Mouse (Mus musculus) heart, embryonic 10.5 days (tissue): ENCODE measurements around the gene Fam166b. TPM values are rescaled to one million over a fixed set of nuclear protein-coding genes. Genes with fewer than 3 reads are reported as not detected.

Source experiments
- DNase-seq: peaks from one replicate; pipeline ENCODE4 v3.0.0-alpha.2; 2017; ENCODE audit warnings: low spot score
- H3K27ac ChIP-seq: fragments of 300-500 bp; sonication (generic); 2 replicates; pipeline ENCODE4 v1.5.1; 2016; ENCODE audit warnings: mild to moderate bottlenecking
- H3K27me3 ChIP-seq: fragments of 300-500 bp; sonication (generic); 2 replicates; pipeline ENCODE4 v1.6.1; 2016; ENCODE audit warnings: mild to moderate bottlenecking; ENCODE audit not compliant: poor library complexity, insufficient read depth, severe bottlenecking
- H3K36me3 ChIP-seq: fragments of 300-500 bp; sonication (generic); 2 replicates; pipeline ENCODE4 v1.6.1; 2016; ENCODE audit warnings: mild to moderate bottlenecking, moderate library complexity
- H3K4me1 ChIP-seq: fragments of 300-500 bp; sonication (generic); 2 replicates; pipeline ENCODE4 v1.6.1; 2016; ENCODE audit warnings: mild to moderate bottlenecking
- H3K4me3 ChIP-seq: fragments of 300-500 bp; sonication (generic); 2 replicates; pipeline ENCODE4 v1.5.1; 2016; ENCODE audit warnings: mild to moderate bottlenecking, moderate library complexity
- H3K9me3 ChIP-seq: fragments of 300-500 bp; sonication (generic); 2 replicates; pipeline ENCODE4 v1.6.1; 2016; ENCODE audit warnings: mild to moderate bottlenecking, moderate library complexity
- WGBS: fragments of 180-500 bp; shearing (Covaris S2); methylation state at CpG from one replicate; pipeline ENCODE4 v1.1.7; 2016; 5-methylcytosine and 5-hydroxymethylcytosine counted together
- polyA plus RNA-seq: library from polyadenylated mRNA; unstranded; fragments of >200 nt; fragmentation: Nextera tagmentation; extraction: Ambion mirVana; gene quantifications from 2 replicates; pipeline ENCODE4 v1.2.1, GENCODE M21; 2016

Gene Fam166b
- not detected in 2 replicates for polyA plus RNA-seq

DNA sequence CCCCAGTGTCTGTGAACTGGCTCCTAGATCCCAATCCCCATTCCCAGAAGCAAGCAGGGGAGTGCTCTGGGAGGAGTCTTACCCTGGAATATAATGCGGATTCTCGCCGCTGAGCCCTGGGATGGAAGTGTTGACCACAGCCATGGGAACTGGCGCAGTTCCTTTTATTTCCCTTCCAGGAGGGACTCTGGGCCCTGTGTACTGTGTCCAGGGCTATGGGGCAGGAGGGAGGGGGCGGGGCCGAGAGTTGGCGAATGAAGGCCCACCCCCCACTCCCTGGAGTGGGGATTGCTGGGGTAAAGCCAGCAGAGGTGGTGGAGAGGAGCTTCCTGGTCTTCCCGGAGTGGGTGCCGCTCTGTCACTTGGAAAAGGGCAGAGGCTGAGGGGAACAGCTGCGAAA lies at the start of gene Fam166b:
Gene Fam166b, minus strand, starts transcription at position 189 of the 400 bp plus-strand sequence.
- no peak for DNase-seq
- H3K4me3 ChIP-seq: peak within 1 kb of the TSS; percentile 40
- H3K4me1 ChIP-seq: peaks cover 39% of the 10 kb centered on the region
- 5% methylated on average over 10 of the region's 10 CpGs for WGBS
- 0 out of 2 replicates have a peak within 1 kb of the TSS, but pooled peaks have one; percentile 17 for H3K27ac ChIP-seq
- H3K9me3 ChIP-seq: no peaks in the 10 kb centered on the region
- peaks cover 27% of the 10 kb centered on the region for H3K36me3 ChIP-seq
- H3K27me3 ChIP-seq: peaks cover 71% of the 10 kb centered on the region

DNA sequence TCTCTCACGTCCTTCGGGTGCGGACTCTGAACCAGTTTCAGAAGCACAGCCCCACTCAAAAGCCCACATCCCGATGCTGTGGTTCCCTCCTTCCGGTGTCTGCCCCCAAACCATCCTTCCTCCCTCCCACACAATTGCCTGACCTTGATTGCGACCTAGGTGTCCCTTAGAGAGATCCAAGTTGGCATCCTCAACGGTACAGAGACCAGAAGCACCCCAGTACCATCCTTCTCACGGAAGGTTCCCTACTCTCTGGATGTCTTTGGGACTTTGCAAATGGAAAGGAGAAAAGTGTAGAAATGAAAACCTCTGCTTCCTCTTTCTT lies 49.6 kb upstream of the Fam166b start:
- peak overlapping the region; percentile 86 for H3K27ac ChIP-seq
- H3K36me3 ChIP-seq: no peaks in the 10 kb centered on the region
- H3K27me3 ChIP-seq: peaks cover 15% of the 10 kb centered on the region
- peaks cover 22% of the 10 kb centered on the region for H3K4me1 ChIP-seq
- no peak for DNase-seq
- WGBS: 45% methylated on average over 8 of the region's 8 CpGs
- H3K9me3 ChIP-seq: no peaks in the 10 kb centered on the region
- peak overlapping the region; percentile 50 for H3K4me3 ChIP-seq

DNA sequence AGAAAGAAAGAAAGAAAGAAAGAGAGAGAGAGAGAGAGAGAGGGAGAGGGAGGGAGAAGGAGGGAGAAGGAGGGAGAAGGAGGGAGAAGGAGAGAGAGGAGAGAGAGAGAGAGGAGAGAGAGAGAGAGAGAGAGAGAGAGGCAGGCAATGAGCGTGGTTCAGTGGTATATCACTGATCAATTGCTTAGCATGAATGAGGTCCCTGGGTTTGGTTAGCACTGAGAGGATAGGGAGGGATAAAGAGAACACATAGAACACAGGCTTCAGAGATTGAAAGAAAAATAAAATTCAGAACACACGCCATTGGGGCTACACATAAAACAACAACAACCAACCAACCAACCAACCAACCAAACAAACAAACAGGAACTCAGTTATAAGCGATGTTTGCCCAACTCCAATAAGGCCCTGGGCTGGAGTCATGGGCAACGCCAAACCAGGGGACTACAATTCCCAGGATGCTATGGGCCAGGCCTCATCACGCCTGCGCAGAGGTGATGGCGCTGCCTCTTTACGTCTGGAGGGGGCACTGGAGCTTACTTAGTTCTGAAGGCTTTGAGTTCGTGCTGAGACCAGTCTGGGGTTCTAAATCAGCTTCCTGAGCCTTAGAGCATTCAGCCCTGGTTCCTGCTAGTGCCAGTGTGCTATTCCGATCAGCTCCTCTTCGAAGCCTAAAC lies 49.1 kb upstream of the Fam166b start:
- Histone ChIP-seq H3K27ac (peak overlapping the region; percentile 86), H3K27me3 (peaks cover 10% of the 10 kb centered on the region), H3K4me1 (peaks cover 17% of the 10 kb centered on the region), H3K9me3 (no peaks in the 10 kb centered on the region), H3K4me3 (peak overlapping the region; percentile 50), H3K36me3 (no peaks in the 10 kb centered on the region)
- WGBS: 13% methylated on average over 11 of the region's 11 CpGs
- peak; percentile 94 for DNase-seq

DNA sequence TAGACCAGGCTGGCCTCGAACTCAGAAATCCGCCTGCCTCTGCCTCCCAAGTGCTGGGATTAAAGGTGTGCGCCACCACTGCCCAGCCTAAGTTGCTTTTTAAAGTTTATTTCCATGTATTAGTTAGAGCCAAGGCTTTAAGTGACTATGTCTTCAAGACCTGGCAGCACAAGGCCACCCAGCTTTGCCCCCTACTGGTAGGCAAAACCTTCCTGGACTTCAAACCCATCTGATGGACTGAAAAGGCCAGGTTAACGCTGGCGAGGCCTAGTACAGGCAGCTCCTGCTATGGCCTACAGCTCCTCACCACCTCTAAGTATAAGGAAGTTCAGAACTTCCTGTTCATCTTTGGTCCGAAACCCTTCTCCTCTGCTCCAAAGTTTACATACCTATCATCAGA lies 47.7 kb upstream of the Fam166b start:
- no peaks in the 10 kb centered on the region for H3K9me3 ChIP-seq
- H3K36me3 ChIP-seq: no peaks in the 10 kb centered on the region
- H3K4me1 ChIP-seq: peaks cover 12% of the 10 kb centered on the region; the same call in 1 of the 2 replicates
- 83% methylated on average over 6 of the region's 6 CpGs for WGBS
- no peak for DNase-seq
- H3K27me3 ChIP-seq: no peaks in the 10 kb centered on the region
- H3K4me3 ChIP-seq: no peak overlapping the region
- H3K27ac ChIP-seq: no peak overlapping the region

DNA sequence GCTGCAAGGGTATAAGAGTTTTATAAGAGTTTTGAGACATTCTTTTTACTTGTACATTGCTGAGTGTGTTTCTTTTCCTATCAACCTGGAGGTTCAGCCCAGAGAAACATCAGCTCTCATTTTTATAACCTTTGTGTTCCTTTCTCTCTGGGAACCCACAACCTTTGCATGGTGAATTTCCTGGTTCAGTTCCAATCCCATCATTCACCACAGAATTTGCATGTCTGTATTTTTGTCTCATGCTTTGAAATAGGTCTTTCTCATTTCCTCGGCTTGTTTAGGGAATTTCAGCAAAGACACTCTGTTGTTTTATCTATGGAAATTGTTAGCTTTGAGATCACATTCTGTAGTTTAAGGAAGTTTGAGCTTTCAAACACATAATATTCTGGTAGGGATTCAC lies 44.7 kb upstream of the Fam166b start:
- H3K27me3 ChIP-seq: no peaks in the 10 kb centered on the region
- no peak overlapping the region for H3K27ac ChIP-seq
- 0 out of 2 replicates have a peak, but pooled peaks cover 4% of the 10 kb centered on the region for H3K4me1 ChIP-seq
- no peaks in the 10 kb centered on the region for H3K36me3 ChIP-seq
- no peak overlapping the region for H3K4me3 ChIP-seq
- DNase-seq: no peak
- H3K9me3 ChIP-seq: no peaks in the 10 kb centered on the region
- 65% methylated on average over 1 of the region's 1 CpGs for WGBS

DNA sequence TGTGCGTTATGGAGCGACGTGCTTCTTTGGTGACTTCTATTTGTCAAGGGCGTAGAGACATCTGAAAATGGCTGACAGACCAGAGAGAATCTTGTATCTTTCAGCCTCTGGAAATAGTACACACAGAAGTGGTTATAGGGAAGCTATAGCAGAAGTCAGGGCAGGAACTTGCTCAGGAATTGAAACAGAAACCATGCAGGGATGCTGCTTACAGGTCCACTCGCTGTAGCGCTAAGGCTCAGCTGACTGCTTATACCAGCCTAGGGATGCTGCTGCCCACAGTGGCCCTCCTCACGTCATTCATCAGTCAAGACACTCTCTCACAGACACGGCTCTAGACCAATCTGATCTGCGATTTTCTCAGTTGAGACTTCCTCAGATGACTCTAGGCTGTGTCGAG lies 41.4 kb upstream of the Fam166b start:
- no peak overlapping the region for H3K27ac ChIP-seq
- H3K9me3 ChIP-seq: no peaks in the 10 kb centered on the region
- WGBS: 90% methylated on average over 10 of the region's 10 CpGs
- H3K27me3 ChIP-seq: no peaks in the 10 kb centered on the region
- H3K4me3 ChIP-seq: no peak overlapping the region
- no peak for DNase-seq
- no peaks in the 10 kb centered on the region for H3K36me3 ChIP-seq
- no peaks in the 10 kb centered on the region for H3K4me1 ChIP-seq

DNA sequence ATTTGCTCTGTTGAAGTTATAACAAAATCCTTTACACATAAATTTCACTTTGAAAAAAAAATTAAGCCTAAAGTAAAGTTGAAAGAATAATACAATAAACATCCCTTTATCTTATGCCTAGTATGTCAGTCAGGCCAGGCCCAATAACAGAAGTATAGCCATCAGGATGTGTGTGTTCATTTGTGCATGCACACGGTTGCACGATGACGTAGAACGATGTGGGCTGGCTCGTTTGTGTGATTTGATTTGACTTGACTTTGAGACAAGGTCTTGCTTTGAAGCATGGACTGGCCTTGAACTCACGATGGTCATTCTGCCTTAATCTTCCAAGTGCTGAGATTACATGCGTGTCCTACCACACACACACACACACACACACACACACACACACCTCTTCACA lies 37.9 kb upstream of the Fam166b start:
- Histone ChIP-seq H3K36me3 (no peaks in the 10 kb centered on the region), H3K27me3 (no peaks in the 10 kb centered on the region), H3K4me1 (no peaks in the 10 kb centered on the region), H3K27ac (no peak overlapping the region), H3K4me3 (no peak overlapping the region), H3K9me3 (no peaks in the 10 kb centered on the region)
- no peak for DNase-seq
- 85% methylated on average over 7 of the region's 7 CpGs for WGBS

DNA sequence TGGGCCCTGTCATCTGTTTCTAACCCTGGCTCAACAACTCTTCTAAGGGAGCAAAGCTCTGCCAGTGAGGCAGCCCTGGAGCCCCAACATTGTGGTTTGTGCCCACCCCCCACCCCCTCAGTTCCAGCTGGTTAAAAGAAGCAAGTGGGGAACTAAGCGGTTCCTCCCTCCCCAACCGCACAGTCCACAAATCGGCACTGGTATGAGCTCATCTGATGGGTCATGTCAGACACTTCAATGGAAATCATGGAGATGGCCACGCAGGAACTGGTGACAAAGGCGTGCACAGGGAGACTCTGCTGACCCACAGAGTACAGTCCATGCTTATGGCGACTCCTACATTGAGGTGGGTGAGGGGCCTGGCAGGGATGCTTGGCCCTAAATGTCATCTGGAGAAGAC lies 37.0 kb upstream of the Fam166b start:
- H3K36me3 ChIP-seq: no peaks in the 10 kb centered on the region
- no peak overlapping the region for H3K4me3 ChIP-seq
- H3K27me3 ChIP-seq: no peaks in the 10 kb centered on the region
- H3K4me1 ChIP-seq: no peaks in the 10 kb centered on the region
- DNase-seq: no peak
- H3K9me3 ChIP-seq: no peaks in the 10 kb centered on the region
- no peak overlapping the region for H3K27ac ChIP-seq
- 84% methylated on average over 6 of the region's 6 CpGs for WGBS

DNA sequence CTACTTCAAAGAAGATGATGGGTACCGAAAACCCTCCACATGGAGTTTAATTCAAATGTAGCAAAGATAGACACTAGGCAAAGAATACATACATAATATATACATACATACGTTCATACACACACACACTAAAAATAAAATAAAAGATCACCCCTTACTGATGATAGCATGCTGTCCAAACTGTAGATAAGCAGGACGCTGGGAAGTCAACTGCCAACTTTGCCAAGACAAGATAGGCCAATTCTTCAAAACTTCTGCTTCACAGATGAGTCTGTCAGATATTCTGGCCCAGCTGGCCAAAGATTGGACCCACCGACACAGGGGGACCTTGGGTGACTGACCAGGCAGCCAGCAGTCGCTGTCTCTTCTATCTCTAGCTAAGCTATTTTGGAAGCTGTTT lies 34.2 kb upstream of the Fam166b start:
- H3K9me3 ChIP-seq: no peaks in the 10 kb centered on the region
- DNase-seq: no peak
- no peaks in the 10 kb centered on the region for H3K36me3 ChIP-seq
- no peaks in the 10 kb centered on the region for H3K4me1 ChIP-seq
- no peak overlapping the region for H3K27ac ChIP-seq
- H3K27me3 ChIP-seq: peaks cover 1% of the 10 kb centered on the region; the same call in 1 of the 2 replicates
- WGBS: 90% methylated on average over 5 of the region's 5 CpGs
- H3K4me3 ChIP-seq: no peak overlapping the region

DNA sequence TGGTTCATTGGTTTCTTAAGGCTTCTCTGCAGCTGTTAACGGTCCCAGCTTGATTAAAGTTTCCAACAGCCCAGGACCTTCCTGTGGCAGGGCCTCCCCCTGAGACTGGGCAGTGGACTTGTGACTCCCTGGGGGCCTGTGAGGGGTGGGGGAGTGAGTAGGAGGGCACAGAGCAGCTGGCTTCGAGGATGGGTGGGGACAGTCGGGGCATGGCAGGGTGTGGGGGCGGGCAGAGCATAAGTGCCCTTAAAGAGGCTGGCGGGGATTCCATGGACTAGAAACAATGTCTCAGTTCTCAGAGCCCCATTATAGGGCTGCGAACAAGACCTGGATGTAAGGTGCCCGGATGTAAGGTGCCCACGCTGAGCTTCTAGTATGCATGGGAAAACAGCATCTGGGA lies 28.2 kb upstream of the Fam166b start:
- Histone ChIP-seq H3K27ac (0 out of 2 replicates have a peak overlapping the region, but pooled peaks have one; percentile 36), H3K9me3 (no peaks in the 10 kb centered on the region), H3K4me1 (peaks cover 30% of the 10 kb centered on the region), H3K27me3 (peaks cover 49% of the 10 kb centered on the region), H3K36me3 (no peaks in the 10 kb centered on the region), H3K4me3 (no peak overlapping the region)
- 9% methylated on average over 8 of the region's 8 CpGs for WGBS
- DNase-seq: no peak

DNA sequence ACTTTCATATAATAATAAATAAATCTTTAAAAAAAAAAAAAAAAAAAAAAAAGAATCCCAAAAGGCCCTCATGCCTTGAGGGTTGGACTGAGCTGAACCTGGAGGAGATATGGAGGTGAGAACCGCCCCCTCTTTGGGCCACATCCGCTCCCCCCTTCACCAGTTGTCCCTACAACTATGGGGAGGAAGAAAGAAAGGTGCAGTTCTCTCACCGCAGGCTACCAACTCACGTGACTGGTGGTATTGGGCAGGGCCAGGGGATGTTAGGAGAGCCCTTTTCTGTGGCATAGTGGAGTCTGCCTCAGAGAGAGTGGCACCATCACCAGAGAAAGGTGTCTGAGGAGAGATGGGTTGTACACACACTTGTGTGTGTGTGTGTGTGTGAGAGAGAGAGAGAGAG lies 27.5 kb upstream of the Fam166b start:
- Histone ChIP-seq H3K4me1 (peaks cover 31% of the 10 kb centered on the region), H3K9me3 (no peaks in the 10 kb centered on the region), H3K4me3 (no peak overlapping the region), H3K36me3 (no peaks in the 10 kb centered on the region), H3K27ac (no peak overlapping the region), H3K27me3 (peaks cover 55% of the 10 kb centered on the region)
- DNase-seq: no peak
- WGBS: 16% methylated on average over 4 of the region's 4 CpGs

DNA sequence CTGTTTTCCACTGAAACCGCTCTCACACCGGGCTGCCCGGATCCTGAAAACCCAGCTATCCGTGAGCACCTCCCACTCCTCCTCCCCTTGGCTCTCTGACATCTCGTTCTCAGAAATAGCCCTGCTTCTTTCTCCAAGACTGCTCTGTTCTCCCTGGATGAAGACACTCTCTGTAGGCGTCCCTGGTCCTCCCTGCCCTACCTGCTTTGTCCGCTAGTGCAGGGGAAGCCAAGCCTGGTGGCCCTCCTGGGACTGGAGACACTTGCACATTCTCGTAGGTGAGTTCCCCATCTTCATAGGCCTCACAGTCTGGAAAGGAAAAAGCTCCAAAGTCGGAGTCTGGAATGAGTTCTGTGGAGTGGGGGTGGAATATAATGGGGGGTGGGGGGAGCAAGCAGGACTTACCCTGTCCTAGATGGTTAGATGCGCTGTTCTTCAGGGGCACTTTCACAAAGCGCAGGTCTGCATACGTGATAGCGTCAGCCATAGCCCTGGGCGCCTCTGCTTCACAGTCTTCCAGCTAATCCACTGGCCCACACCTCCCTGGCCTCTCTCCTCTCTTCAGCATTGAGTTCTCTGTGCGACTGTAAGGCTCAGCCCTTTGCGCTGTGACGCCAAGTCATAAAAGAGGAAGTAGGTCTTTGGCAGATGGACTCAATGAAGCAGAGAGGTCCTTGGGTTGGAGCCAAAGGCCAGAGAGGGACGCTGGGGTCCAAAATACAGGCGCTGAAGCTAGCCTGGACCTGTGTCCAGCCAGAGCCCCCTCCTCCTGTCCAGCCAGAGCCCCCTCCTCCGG lies 25.3 kb upstream of the Fam166b start, which contains the start of gene Cd72:
Gene Cd72, minus strand, starts transcription at position 588 of the 796 bp plus-strand sequence.
- WGBS: 26% methylated on average over 20 of the region's 20 CpGs
- no peak for DNase-seq
- Histone ChIP-seq H3K4me1 (peaks cover 31% of the 10 kb centered on the region), H3K36me3 (no peaks in the 10 kb centered on the region), H3K4me3 (peak within 1 kb of the TSS; percentile 56), H3K9me3 (no peaks in the 10 kb centered on the region), H3K27me3 (peaks cover 61% of the 10 kb centered on the region), H3K27ac (no peak within 1 kb of the TSS; the same call in 1 of the 2 replicates)

DNA sequence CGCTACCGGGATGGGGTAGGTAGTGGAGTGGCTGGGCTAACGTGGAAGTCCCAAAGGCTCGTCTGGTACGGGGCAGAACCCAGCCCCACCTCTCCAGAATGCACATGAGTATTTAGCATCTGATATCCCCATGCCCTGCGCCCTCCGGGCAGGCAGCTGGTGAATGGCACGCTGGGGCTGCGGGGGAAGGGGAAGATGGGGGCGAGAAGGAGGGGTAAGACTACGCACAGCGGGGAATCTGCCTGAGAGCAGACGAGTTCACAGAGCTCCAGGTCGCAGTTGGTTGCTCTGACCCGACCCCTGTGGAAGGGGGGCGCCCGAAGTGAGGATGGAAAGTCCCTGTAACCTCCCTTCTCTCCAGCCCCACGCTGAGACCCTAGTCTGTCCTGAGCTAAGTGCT lies 24.5 kb upstream of the Fam166b start:
- Histone ChIP-seq H3K4me1 (peaks cover 31% of the 10 kb centered on the region), H3K4me3 (peak overlapping the region; percentile 56), H3K9me3 (no peaks in the 10 kb centered on the region), H3K27ac (no peak overlapping the region; the same call in 1 of the 2 replicates), H3K27me3 (peaks cover 61% of the 10 kb centered on the region), H3K36me3 (0 out of 2 replicates have a peak, but pooled peaks cover under 1% of the 10 kb centered on the region)
- WGBS: under 1% methylated on average over 18 of the region's 18 CpGs
- no peak for DNase-seq
